Mouse (Mus musculus) E14TG2a.4 (cell line): ENCODE results near the gene Teddm3.
"Not testable (repeated sequence)": the region's sequence is repeated elsewhere in the genome, so short reads cannot be mapped to it uniquely, and the experiment has no call there.

Experiments
- H3K27me3 ChIP-seq: 2 replicates; pipeline ENCODE4 v1.6.1; 2014; ENCODE audit warnings: low read length, control low read depth; ENCODE audit not compliant: insufficient read depth
- H3K36me3 ChIP-seq: 2 replicates; pipeline ENCODE4 v1.6.1; 2014; ENCODE audit warnings: low read length, control low read depth; ENCODE audit not compliant: insufficient read depth
- H3K4me1 ChIP-seq: replicated peaks from 2 replicates; pipeline ENCODE4 v1.6.1; 2014; ENCODE audit warnings: low read depth, low read length, control low read depth
- H3K4me3 ChIP-seq: replicated peaks from 2 replicates; pipeline ENCODE4 v1.5.1; 2014; ENCODE audit warnings: mild to moderate bottlenecking, low read length
- H3K9me3 ChIP-seq: 2 replicates; pipeline ENCODE4 v1.6.1; 2014; ENCODE audit warnings: low read length, control low read depth
- CTCF ChIP-seq: conservative IDR thresholded peaks from 2 replicates; pipeline ENCODE4 v1.5.1; 2014; ENCODE audit warnings: low read length
- NANOG ChIP-seq: IDR thresholded peaks from 2 replicates; pipeline ENCODE4 v1.6.1; 2014; ENCODE audit warnings: borderline replicate concordance, low read length, mixed read lengths
- POU5F1 ChIP-seq: IDR thresholded peaks from 2 replicates; pipeline ENCODE4 v1.6.1; 2014; ENCODE audit warnings: low read length, borderline replicate concordance

Gene Teddm3

DNA sequence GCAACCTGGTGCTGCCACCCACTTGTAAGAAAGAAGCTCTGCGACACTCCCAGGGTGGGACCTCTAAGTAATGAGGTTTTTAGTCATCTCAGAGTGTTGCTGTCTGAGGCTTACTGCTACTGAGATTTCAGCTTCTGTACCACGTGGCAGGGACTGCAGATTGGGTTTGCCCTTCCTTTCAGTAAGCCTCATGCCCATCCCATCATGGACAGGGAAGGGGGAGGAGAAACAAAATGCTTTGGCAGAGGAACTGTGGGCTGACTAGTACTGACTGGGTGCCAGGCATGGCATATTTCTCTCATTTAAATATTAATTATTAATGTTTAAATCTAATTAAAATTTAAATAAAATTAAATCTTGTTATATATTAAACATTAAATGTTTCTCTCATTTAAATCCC is at the start of gene Teddm3:
Gene Teddm3, minus strand, starts transcription at position 101 of the 400 bp plus-strand sequence.
- not testable (repeated sequence) for H3K36me3 ChIP-seq

DNA sequence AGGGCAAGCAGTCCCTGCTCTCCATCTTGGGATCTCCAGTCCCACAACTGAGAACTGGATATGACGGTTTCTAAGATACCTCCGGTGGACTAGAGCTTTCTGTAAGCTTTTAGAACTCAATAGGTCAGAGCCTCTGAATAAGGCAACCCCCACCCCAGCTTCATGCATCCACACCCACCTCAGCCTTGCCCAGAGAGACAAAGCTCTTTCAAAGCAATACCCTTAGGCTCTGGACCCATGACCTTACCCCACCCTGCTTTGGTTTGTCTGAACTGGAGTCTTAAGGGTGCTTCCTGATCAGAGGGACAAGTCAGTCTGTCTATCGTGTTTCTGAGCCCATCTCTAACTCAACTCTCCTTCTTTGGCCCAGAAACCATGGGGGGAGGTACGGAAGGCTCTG is 48.9 kb upstream of the Teddm3 start:
- H3K36me3 ChIP-seq, result peaks cover 15% of the 10 kb centered on the region
- H3K9me3 ChIP-seq, result no peaks in the 10 kb centered on the region
- peaks cover 80% of the 10 kb centered on the region for H3K4me1 ChIP-seq
- peak overlapping the region; percentile 3; the same call in 1 of the 2 replicates for H3K4me3 ChIP-seq
- TF ChIP-seq NANOG, result no peak
- TF ChIP-seq POU5F1, result no peak
- TF ChIP-seq CTCF, result no peak
- H3K27me3 ChIP-seq, result peaks cover 12% of the 10 kb centered on the region; the same call in 1 of the 2 replicates

More for the DNA sequence above, at the start of gene Teddm3:
- not testable (repeated sequence) for H3K9me3 ChIP-seq, H3K4me3 ChIP-seq, H3K27me3 ChIP-seq
- peaks cover 59% of the 10 kb centered on the region for H3K4me1 ChIP-seq

DNA sequence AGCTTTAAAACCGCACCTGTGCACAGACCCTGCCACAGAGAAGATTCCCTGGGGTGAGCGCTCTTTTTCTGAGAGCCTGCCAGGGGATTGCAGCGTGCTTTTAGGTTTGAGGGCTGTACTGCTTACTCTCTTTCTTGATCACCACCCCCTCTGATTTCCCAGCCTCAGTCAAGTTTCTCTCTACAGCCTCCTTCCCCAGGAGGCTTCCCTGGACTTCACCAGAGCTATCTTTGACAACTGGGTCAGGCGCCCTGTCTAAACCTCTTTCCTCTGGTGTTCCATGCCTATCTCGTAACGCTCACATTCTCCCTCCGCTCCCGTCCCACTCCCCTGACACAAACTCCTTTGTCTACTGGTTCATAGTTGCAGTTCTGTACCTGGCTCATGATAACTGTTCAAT is 45.6 kb upstream of the Teddm3 start:
- Histone ChIP-seq H3K4me1 (peaks cover 79% of the 10 kb centered on the region), H3K9me3 (no peaks in the 10 kb centered on the region), H3K4me3 (no peak overlapping the region), H3K36me3 (no peaks in the 10 kb centered on the region), H3K27me3 (0 out of 2 replicates have a peak, but pooled peaks cover 4% of the 10 kb centered on the region)
- TF ChIP-seq NANOG, result no peak
- no peak for TF ChIP-seq CTCF
- no peak for TF ChIP-seq POU5F1

GRCm38 (mm10) chr16:21198529-21198928 is 44.7 kb upstream of the Teddm3 start:
- Histone ChIP-seq H3K9me3 (no peaks in the 10 kb centered on the region), H3K4me3 (no peak overlapping the region), H3K36me3 (no peaks in the 10 kb centered on the region), H3K27me3 (0 out of 2 replicates have a peak, but pooled peaks cover 4% of the 10 kb centered on the region), H3K4me1 (peaks cover 75% of the 10 kb centered on the region)
- no peak for TF ChIP-seq NANOG
- TF ChIP-seq CTCF, result peak; percentile 56

DNA sequence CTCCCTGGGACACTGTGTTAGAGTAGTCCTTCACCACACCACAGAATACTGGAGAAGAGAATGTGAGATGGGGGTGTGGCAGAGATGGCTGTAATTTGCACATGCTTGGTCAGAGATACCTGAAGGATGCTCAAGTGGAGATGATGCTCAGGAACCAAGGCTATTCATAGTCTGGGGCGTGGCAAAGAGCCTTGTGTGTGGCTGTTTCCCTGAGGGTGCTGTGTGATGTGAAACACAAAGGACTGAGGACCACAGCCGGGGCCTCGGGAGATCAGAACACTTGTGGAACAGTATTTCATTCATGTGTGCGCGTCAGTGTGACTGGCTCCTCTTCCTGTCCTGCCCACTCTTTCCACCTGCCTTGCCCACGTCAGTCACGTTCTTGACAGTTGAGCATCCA is 44.2 kb upstream of the Teddm3 start:
- H3K4me3 ChIP-seq, result no peak overlapping the region
- TF ChIP-seq CTCF (no peak), NANOG (no peak), POU5F1 (no peak)
- 0 out of 2 replicates have a peak, but pooled peaks cover 4% of the 10 kb centered on the region for H3K27me3 ChIP-seq
- no peaks in the 10 kb centered on the region for H3K36me3 ChIP-seq
- peaks cover 70% of the 10 kb centered on the region for H3K4me1 ChIP-seq
- no peaks in the 10 kb centered on the region for H3K9me3 ChIP-seq

- no peaks in the 10 kb centered on the region for H3K9me3 ChIP-seq
- TF ChIP-seq POU5F1, result no peak
- TF ChIP-seq CTCF, result no peak
- no peak for TF ChIP-seq NANOG
- H3K4me3 ChIP-seq, result no peak overlapping the region
- no peaks in the 10 kb centered on the region for H3K36me3 ChIP-seq
- 0 out of 2 replicates have a peak, but pooled peaks cover 4% of the 10 kb centered on the region for H3K27me3 ChIP-seq
- H3K4me1 ChIP-seq, result peaks cover 65% of the 10 kb centered on the region
Observed at GRCm38 (mm10) chr16:21197542-21197941, 43.7 kb upstream of the Teddm3 start.

DNA sequence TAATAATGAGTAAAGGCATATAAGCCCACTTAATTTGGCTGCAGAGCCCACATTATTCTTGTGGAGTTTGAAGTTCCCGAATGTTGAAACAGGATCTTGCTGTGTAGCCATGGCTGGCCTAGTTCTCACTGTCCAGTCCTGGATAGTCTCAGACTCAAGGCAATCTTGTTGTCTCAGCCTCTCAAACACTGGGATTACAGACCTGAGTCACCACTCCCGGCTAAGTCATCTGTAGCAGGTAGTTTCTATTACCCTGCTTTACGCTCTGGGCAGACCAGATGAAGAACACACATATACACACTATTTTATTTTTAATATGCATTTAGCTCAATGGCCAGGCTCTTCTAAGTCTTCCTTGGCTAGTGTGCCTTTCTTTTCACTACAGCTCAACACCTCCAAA is 42.8 kb upstream of the Teddm3 start:
- Histone ChIP-seq H3K4me1 (peaks cover 55% of the 10 kb centered on the region), H3K4me3 (no peak overlapping the region), H3K27me3 (0 out of 2 replicates have a peak, but pooled peaks cover 4% of the 10 kb centered on the region), H3K36me3 (no peaks in the 10 kb centered on the region), H3K9me3 (0 out of 2 replicates have a peak, but pooled peaks cover 3% of the 10 kb centered on the region)
- TF ChIP-seq NANOG, result no peak
- TF ChIP-seq POU5F1, result no peak
- no peak for TF ChIP-seq CTCF

DNA sequence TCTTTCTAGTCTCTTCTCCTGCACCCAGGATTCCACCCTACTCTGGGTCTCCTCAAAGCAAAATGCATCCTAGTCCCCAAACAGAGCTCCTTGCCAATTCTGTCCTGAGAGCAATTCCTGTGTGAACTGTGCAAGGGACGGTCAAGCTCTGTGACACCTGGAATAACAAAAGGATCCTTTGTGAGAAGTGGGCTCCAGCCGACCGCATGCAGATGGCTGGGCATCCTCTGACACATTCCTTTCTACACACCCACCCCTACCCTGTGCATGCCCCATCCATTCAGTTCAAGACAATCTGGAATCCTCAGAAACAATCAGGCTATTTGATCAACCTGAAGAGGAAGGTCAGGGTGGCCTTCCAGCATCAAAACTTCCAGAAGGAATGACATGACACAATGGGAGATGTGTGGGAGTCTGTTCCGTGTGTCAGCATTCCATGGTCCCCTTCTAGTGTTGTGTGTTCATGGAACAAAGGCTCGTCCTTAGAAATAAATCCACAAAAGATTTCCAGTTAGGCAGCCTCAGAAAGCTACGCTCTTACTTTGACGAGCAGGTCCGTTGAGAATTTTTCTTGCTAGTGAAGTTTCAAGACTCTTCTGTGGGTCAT is 41.6 kb upstream of the Teddm3 start:
- Histone ChIP-seq H3K27me3 (0 out of 2 replicates have a peak, but pooled peaks cover 4% of the 10 kb centered on the region), H3K36me3 (no peaks in the 10 kb centered on the region), H3K4me3 (no peak overlapping the region), H3K9me3 (0 out of 2 replicates have a peak, but pooled peaks cover 3% of the 10 kb centered on the region), H3K4me1 (peaks cover 50% of the 10 kb centered on the region)
- no peak for TF ChIP-seq NANOG
- TF ChIP-seq POU5F1, result no peak
- TF ChIP-seq CTCF, result no peak

GRCm38 (mm10) chr16:21194182-21194581 is 40.4 kb upstream of the Teddm3 start:
- TF ChIP-seq NANOG (no peak), CTCF (no peak), POU5F1 (no peak)
- Histone ChIP-seq H3K27me3 (no peaks in the 10 kb centered on the region), H3K36me3 (no peaks in the 10 kb centered on the region), H3K9me3 (0 out of 2 replicates have a peak, but pooled peaks cover 3% of the 10 kb centered on the region), H3K4me3 (no peak overlapping the region), H3K4me1 (peaks cover 40% of the 10 kb centered on the region)
